Mouse (Mus musculus) embryo, embryonic 10.5 days (tissue): ENCODE data around the gene Spdl1.
A peak's percentile ranks its signal among the peaks of the same experiment; 100 is the strongest.
"Not testable (repeated sequence)": the region's sequence is repeated elsewhere in the genome, so short reads cannot be mapped to it uniquely, and the experiment has no call there.

Source experiments
- DNase-seq: peaks from one replicate; pipeline ENCODE4 v3.0.0-alpha.2; 2015; ENCODE audit warnings: low spot score

Spdl1 gene

DNA sequence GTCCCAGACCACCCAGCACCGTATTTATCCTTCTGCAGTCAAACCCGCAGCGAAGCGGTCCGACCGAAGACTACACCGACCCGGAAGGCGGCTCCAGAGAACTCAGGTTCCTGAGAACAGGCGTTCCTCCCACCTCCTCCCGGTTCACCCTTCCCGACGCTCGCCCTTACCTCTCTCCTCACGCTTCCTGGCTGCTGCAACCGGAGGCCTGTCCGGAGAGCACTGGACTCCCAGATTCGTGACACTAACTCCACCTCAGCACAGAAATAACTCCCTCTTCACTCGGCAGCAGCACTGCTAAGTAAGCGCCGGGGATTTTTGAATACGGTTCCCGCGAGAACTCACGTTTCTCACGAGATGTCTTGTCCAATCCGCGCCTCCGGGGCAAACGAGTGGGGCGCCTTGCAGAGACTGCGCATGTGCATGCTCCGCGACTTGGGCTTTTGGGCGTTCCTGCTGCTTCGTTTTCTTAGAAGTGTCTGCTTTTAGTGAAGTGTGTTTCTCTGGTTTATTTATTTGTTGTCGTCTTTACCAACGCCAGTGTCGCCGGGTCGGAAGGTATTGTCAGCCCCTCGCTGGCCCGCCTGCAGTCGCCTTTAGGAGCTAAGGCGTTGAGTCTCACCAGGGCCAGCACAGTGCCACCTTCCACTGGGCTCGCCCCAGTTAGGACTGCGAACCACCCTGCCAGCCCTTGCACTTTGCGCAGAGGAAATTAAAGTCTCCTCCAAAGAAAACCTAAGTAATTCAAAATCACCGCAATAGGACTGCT, at the start of gene Spdl1:
Spdl1 (minus strand) TSS at position 324 of the 769 bp plus-strand sequence.
- peak; percentile 99 for DNase-seq

DNA sequence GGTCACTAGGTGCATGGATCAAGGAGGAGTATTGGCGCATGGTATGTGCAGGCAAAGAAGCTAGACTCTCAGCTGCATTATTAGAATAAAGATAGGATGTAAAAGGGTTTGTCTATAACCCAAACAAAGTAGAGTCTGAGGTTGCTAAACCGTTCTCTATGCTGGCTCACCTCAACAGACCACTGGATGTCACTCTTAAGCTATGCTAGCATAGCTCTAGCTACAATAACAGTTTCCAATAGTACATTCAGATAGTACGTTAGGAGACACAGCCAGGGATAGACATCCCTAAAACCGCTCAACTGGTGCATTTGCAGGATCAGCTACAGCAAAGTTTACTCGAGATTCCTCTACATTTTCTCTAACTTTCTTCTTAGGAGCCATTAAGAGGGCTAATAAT, 48.1 kb upstream of the Spdl1 start:
- peak; percentile 64 for DNase-seq

DNA sequence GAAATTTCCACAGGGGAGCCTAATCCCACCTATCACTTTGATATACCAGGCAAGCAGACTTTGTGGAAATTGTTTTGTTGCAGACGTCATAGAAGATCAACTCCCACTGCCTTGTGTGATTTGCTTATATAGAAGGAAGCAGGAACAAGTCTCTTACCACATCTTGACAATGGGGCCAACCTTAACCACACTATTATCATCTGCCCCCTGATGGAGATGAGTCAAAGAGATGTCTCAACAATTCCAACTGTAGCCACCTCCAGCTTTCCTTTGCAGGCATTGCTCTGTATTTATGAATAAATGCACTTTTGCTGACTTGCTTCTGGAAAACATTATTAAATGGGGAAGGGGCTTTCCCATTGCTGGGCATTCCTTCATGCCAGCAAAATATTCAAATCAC, 46.2 kb upstream of the Spdl1 start:
- no peak for DNase-seq

DNA sequence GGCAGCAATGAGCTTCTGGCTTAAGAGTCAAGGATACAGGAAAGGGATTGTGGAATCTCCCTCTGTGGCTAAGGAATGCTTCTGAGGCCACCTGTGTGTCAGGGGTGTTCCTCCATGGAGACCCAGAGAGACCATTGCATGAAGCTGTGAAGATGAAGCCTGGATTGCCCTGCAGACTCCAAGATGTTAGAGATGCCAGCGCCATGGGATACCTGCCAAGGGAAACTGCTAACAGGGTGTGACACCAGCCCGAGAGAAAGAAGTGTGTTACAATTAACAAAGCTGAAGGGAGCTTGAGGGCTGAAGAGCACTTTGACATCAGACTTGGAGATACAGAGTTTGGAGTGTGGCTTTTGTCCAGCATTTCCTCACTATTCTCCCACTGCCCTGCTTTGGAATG, 40.4 kb upstream of the Spdl1 start:
- no peak for DNase-seq

DNA sequence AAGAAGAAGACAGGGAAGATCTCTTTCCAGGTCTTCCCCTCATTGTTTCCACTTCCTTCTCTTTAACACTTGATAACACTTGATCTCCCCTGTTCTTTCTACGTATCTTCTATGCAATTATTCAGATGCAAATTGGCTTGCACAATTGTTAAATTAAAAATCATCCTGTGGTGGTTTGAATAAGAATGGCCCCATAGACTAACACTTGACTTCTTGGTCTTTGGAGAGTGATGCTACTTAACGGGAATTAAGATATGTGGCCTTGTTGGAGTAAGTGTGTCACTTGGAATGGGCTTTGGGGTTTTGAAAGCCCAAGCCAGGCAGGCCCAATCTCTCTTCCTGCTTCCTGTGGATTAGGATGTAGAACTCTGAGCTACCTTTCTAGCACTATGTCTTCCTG, 39.0 kb upstream of the Spdl1 start:
- DNase-seq: no peak

DNA sequence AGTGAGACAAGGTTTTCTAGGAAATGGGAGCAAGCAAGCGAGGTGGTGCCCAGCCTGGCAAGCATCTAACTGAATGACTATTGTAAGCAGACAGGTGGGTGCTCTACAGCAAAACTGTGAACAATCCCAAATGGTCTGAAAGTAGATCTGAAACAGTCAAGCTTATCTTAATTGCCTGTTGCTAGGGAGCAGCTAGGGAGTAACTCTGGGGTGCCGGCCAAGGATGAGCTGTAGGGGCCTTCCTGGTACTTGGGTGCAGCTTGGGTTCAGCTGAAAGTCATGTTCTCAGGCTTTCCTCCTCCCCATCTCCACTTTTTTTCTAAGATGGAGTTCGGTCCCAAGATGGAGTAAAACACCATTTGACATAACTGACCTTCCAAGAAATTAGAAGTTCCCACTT, 38.5 kb upstream of the Spdl1 start:
- no peak for DNase-seq

DNA sequence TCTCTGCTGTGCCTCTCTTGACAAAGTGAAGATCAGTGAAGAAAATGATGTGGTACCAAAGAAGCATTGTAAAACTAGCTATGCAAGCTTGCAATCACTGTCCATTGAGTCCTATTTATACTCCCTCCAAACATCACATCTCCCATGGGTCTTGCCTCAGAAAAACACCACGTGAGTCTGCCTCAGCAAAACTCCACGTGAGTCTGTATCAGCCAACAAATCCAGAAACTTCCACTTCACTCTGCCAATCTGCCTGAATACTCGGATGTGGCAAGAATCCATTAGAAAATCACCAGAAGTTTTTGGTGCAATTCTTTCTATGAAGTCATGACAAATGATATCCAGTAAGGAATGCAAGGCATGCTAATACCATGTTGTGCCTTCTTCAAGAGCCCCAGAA, 38.0 kb upstream of the Spdl1 start:
- DNase-seq: no peak

DNA sequence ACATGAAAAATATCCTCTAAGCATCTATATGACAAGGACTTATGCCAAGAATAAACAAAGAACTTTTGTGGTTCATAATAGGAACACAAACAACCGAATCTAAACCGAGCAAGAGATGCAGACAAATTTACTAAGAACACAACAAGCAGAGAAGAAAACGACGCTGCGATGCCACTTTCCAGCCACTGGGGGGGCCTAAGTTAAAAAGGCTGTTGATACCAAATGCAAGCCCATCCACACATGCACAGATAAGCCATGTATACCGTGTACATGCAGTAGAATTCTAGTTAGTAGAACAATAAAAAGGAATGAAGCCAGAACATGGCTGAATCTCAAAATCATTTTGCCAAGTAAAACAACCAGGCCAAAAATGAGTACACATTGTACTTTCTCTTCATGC, 35.2 kb upstream of the Spdl1 start:
- DNase-seq: peak; percentile 40

DNA sequence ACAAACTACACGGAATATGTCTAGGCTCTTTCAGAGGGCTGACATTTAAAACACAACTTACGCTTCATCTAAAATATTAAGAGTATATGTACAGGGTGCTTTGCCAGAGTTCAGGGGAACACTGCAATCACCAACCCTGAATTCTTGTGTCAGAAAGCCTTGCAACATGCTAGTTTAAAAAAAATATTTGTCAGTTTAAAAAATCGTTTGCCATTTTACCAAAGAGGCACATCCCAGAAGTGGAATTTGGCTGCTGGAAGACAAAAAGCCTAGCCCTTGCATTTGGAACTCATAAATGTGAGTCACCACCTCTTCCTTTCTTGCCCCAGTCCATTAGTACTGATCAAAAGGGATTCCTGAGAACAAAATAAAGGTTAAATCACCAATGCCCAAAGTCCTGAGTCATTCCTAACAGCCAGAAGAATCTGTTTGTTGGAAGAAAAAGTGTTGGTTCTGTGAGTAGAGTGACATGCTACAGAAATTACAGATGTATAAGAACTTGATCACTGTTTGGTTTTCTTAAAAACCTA, 32.4 kb upstream of the Spdl1 start:
- no peak for DNase-seq

DNA sequence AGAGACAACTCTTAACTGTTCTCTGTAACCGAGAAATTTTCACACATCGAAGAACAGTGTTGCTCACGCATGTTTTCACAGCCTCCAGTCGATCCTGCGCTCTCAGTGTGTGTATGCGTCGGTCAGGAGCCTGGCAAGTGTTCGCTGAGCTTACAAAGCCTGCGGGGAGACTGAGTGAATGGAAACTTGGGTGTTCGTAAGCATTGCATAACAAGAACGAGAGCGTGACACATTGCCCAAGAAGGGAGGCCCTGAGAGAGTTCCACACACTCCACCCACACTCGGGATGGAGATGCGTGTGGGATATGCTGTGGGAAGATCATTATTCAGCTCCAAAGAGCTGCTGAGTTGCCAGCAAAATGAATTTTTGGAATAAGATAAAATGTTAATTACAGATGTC, 31.7 kb upstream of the Spdl1 start:
- no peak for DNase-seq

DNA sequence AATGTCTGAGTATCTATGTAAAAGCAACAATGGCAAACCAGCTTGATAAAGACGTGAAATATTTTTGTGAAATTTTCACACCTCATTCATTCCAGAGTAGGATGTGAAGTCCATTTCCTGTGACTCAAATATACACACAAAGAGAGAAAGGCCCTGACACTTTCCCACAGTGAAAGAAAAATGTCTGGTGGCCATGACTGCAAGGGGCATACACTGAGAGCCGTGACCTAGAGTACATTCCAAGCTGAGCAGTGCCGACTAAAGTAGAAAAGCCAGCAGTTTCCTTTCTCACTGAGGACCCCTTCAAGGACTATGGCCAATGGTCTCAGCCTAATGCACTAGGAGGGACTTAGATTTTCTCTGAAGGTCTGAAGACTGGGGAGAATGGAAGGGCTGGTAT, 23.2 kb upstream of the Spdl1 start:
- DNase-seq: no peak

DNA sequence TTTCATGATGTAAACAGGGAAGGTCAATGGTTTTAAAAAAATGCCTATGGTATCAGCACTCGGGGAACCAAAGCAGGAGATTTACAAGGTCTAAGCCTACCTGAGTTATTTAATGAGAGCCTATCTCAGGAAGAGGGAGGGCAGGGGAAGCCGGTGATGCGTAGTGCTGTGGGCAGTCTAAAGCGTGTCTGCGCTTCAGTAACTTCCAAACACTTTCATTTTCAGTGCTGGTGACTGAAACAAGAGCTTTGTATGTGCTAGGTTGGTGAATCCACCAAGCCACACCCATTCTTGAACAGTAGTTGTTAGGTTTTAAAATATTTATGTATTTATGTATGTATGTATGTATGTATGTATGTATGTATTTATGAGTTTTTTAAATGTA, 12.8 kb upstream of the Spdl1 start:
- DNase-seq: no peak

DNA sequence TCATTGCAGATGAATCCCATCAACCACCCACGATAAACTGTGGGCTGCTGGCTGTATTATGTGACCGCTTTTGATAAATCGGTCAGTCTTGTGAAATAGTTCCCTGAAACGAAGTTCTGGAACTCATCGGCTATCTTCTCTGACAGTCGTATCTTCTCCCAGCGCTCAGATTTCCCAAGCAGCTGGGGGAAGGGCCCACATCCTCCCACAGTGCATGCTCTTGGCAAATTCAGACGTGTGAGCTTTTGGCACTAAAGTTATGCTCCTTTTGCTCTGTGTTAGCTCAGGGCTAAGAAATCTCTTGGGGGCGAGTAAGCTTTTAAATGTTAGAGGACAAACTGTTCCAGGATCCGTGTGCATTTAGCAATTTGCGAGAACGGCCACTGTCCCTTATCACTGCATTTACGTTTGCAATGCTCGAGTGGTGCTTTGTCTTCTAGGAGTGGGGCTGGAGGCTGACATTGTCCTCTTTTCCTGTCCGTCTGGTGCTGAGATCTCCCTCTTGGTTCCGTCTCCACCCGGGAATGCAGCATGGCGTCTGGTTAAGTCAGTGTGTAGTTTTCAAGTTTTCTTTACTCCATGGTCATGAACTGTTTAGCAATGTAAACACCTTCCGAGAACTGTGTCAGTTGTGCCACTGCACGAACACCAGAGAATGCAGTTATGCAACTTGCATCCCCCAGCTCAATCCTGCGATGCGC, 12.3 kb upstream of the Spdl1 start:
- no peak for DNase-seq

DNA sequence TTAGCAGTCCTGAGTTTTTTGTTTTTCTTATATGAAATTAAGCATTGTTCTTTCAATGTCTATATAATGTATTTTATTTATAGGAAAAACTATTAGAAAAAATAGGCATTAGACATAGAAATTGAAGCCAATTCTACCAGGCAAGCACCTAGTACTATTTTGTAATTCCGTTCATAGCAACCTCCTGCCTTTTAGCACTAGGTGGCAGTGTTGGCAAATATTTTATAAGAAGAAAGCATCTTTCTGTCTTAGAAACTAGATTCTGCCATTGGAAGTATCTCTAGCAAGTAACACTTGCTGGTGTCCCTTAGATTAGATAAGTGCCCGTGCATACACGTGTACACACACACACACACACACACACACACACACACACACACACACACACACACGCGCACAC, 10.1 kb upstream of the Spdl1 start:
- DNase-seq: peak; percentile 83

DNA sequence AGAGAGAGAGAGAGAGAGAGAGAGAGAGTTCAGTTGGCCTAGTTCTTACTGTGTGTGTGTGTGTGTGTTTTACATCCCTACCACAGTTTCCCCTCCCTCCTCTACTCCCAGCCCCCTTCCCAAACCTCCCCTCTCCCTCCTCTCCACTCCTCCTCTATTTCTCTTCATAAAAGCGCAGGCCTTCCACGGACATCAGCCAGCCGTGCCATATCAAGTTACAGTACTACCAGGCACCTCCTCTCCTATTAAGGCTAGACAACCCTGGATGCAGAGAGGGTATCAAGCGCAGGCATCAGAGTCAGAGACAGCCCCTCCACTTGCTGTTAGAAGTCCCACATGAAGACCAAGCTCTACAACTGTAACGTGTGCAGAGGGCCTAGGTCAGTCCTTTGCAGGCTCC, 6.8 kb upstream of the Spdl1 start:
- no peak for DNase-seq

DNA sequence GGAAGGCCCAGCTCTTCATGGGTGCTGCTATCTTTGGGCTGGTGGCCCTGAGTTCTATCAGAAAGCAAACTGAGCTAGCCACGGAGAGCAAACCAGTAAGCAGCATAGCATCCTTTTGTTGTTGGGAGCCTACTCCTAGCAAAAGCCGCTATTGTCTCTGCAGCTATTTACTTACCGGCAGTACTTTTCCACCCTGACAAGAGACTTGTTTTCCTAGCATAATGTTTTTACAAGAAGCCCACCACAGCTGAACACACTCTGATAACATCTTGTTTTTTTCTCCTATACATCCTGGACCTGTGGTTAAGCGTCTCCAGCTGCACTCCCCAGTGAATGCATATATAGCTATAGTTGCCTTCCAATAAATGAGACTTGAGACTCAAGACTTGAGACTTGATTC, 5.6 kb upstream of the Spdl1 start:
- no peak for DNase-seq

DNA sequence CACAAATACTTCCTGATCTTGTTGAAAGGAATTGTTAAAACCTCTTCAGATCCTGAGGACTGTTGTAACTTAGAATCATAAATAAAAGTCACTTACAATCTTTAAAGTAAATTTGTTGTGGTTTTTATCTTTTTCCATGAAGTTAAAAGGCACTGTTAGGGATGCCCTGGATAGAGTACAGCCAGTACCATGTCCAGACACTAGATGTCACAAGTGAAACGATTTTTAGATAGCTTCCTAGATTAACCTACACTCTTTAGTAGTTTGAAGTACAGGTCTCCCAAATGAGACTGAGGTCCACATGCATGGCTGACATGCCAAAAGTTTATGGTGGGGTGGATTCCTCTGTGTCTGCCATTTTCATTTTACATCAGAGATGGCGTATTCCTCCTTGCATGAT, 2.8 kb upstream of the Spdl1 start:
- DNase-seq: peak; percentile 49

DNA sequence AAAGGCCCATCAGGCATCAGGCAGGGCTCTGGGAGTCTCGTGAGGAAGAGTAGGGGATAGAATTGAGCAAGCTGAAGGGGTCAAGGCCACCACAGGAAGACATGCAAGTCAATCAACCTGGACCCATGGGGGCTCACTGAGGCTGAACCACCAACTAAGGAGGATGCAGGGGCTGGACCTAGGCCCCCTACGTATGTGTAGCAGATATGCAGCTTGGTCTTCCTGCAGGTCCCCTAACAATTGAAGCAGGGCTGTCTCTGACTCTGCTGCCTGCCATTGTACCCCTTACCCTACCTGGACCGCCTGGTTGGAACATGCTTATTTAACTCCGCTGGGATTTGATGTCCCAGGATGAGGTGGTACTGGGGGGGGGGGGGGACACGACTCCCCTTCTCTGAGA, 763 bp downstream of the Spdl1 start:
- peak; percentile 14 for DNase-seq

DNA sequence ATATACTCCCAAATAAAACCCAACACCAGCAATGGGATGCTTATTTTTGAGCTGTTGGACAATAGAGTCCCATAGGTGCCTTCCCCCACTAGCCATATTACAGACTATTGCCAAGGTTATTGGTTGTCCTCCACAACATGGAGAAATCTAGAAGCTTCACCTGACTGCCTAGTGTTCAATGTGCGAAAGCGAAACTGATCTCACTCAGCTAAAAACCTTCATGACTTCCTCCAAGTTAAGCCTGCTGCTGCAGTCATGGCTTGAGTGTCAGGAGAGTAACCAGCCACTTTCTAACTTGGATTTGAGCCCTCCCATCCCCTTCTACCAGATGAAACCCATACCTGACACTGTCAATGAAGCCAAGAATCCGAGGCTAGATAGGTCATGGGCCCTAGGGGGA, 5.6 kb downstream of the Spdl1 start:
- no peak for DNase-seq

DNA sequence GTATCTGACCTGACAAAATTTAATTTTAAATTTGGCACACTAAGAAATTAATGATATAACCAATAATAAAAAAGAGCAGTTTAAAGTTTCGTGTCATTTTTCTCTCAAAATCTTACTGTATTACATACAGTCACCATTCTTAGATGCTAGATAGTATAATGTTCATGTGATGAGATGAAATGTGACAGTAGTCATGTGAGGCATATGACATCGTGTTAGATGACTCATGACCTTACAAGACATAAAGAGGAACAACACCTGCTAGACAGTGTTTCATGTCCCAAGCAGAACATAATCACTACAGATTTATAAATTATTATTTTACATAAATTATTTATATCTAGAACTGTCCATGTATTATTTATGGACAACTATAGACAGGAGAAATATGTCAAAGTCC, 6.5 kb downstream of the Spdl1 start:
- DNase-seq: no peak

DNA sequence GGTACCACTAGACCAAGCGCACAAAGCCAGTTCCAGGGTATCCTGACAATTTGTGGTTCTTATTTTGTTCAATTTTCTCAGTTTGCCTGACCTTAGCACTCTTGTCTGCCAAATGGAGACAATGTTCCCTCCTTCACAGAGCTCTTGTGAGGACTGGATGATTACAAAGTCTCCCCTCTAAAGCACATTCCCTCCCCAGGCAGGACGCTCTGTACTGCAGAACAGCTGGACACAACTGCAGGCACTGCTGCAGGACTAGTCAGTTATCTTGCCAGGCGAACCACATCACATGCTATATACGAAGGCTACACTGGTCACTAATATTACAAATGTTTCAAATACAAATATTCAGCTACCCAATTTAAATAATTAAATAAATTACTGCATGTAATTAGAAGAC, 8.7 kb downstream of the Spdl1 start:
- DNase-seq: no peak

DNA sequence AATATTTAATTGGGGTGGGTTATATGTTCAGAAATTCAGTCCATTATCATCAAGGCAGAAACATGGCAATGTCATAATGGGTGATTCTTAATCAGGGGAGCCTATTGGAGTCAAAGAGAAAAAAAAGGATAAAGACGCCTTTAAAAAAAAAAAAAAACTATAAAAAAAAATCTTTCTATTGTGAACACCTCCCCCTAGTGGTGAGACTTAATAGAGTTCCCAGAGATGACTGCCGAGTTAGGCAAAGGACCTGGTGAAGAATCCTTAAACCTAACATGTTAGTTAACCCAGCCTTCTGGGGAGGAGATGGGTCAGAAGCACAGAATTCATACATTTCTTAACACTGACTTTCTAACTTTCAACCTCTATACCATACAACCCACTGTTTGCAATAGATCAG, 18.7 kb downstream of the Spdl1 start:
- DNase-seq: peak; percentile 75

DNA sequence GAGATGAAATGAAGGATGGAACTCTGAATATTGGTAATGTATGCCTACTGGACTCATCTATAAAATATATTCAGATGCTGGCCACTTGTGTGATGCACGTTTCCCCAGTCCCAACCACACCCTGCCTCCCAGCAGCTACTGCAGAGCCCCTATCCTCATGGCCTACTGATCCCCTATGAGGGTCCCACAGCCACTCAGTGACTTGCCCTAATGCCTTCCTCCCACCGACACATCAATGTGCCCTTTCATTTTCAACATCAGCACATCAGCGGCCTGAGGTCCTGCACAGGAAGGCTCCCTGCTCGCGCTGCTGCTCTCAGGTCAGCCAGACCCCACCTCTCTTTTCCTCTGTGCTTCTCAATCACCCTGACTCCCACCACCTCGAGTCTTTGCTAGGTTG, 19.1 kb downstream of the Spdl1 start:
- DNase-seq: no peak

DNA sequence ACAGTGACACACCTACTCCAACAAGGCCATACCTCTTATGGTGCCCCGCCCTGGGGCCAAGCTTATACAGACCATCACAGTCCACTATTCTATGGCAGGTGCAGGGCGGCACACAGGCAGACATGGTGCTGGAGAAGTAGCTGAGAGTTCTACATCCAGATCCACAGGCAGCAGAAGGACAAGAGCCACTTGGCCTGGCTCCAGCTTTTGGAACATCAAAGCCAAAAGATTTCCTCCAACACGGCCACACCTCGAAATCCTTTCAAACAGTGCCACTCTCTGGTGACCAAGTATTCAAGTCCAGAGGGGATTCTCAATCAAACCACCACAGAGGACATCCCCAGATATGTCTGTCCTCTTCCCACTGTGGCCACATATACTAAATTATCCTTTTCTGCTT, 28.4 kb downstream of the Spdl1 start:
- DNase-seq: not testable (repeated sequence)
